Mouse (Mus musculus) olfactory bulb, adult 2 months (tissue): Measurements from ENCODE around the gene Cdk15. TPM values are rescaled to one million over a fixed set of nuclear protein-coding genes. Genes with fewer than 3 reads are reported as not detected.

Source experiments
- H3K27ac ChIP-seq: fragments of 200-500 bp; 2 replicates; pipeline ENCODE4 v1.5.1; 2012; ENCODE audit warnings: low read depth, low read length; ENCODE audit not compliant: insufficient read depth
- H3K4me1 ChIP-seq: fragments of 200-500 bp; 2 replicates; pipeline ENCODE4 v1.6.1; 2012; ENCODE audit warnings: low read length; ENCODE audit not compliant: control insufficient read depth, insufficient read depth
- H3K4me3 ChIP-seq: fragments of 200-500 bp; 2 replicates; pipeline ENCODE4 v1.5.1; 2012; ENCODE audit warnings: mild to moderate bottlenecking, low read depth, low read length, moderate library complexity; ENCODE audit not compliant: insufficient read depth
- CTCF ChIP-seq: fragments of 200-500 bp; IDR thresholded peaks from 2 replicates; pipeline ENCODE4 v1.5.1; 2012; ENCODE audit warnings: low read depth, mild to moderate bottlenecking, low read length, moderate library complexity; ENCODE audit not compliant: insufficient read depth
- POLR2A ChIP-seq: fragments of 200-500 bp; IDR thresholded peaks from 2 replicates; pipeline ENCODE4 v1.6.1; 2012; ENCODE audit warnings: mild to moderate bottlenecking, low read depth, low read length, moderate library complexity; ENCODE audit not compliant: insufficient read depth
- WGBS: fragments of 180-500 bp; shearing (Covaris S2); methylation state at CpG from one replicate; pipeline ENCODE4 v1.1.7; 2018; 5-methylcytosine and 5-hydroxymethylcytosine counted together
- polyA plus RNA-seq: library from polyadenylated mRNA; stranded (reverse); fragments of >200 nt; gene quantifications from 2 replicates; pipeline ENCODE4 v1.2.4, GENCODE M21; 2012; ENCODE audit warnings: low replicate concordance; ENCODE audit not compliant: missing spikeins, insufficient read depth, insufficient read length

Cdk15 gene
- polyA plus RNA-seq, 1 experiment, result not detected

- H3K27ac ChIP-seq, result no peak overlapping the region
- no peaks in the 10 kb centered on the region for H3K4me1 ChIP-seq
- no peak overlapping the region for H3K4me3 ChIP-seq
- 93% methylated on average over 7 of the region's 7 CpGs for WGBS
- TF ChIP-seq CTCF, result no peak
- TF ChIP-seq POLR2A, result no peak
Observed at GRCm38 (mm10) chr1:59228552-59228951, 28.2 kb upstream of the Cdk15 start.

DNA sequence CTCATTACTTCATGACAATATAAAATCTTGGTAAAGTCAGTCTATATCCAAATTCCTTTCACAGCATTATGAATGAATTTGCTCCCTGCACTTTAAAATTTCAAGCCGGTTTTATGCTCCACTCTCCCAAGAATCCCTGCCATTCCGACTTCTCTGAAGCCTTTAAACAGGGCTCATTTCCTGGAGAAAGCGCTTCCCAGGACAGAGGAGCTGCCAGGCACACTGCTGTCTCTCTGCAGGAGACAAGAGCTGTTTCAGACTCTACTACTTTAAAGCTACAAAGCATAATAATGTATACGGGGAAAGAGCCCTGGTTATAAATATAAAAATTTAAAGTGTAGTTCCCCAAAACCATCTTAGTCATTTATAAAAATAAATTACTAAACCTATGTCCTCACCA is 27.5 kb upstream of the Cdk15 start:
- TF ChIP-seq POLR2A, result no peak
- TF ChIP-seq CTCF, result no peak
- Histone ChIP-seq H3K4me3 (no peak overlapping the region), H3K27ac (no peak overlapping the region), H3K4me1 (no peaks in the 10 kb centered on the region)
- 42% methylated on average over 4 of the region's 4 CpGs for WGBS

- no peaks in the 10 kb centered on the region for H3K4me1 ChIP-seq
- peak within 1 kb of the TSS; percentile 34; the same call in 1 of the 2 replicates for H3K27ac ChIP-seq
- H3K4me3 ChIP-seq, result peak within 1 kb of the TSS; percentile 82
- WGBS, result under 1% methylated on average over 58 of the region's 58 CpGs
- TF ChIP-seq POLR2A (peak; percentile 88), CTCF (no peak)
Observed at GRCm38 (mm10) chr1:59236856-59237441, 19.8 kb upstream of the Cdk15 start, which contains the start of gene Als2. Gene Als2, minus strand, starts transcription at chr1:59237231.

DNA sequence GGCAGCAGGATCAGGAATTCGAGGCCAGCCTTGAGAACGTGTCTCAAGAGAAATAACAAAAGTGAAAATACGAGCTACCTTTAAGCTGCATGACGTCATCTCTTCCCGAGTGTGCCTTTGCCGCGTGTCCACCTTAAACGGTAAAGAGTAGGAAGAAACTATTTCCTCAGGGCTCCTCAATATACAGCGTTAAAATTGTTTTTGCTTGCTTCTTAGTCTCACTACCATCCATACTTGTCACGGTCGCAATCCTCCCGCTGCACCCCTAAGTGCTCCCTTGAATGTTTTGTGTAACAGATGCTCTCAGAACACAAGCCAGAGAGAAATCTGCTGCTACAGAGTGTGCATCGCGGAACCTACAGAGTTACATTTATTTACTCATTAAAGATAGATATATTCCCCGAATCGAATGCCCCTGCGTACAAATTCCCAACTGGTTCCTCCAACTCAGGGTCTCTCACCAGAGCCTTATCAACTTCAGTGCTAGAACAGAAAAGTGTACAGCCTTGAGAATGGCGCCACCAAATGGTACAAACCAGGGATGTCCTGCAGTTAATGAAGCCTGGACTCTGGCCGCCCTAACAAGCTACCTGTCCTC is 19.0 kb upstream of the Cdk15 start:
- WGBS, result 1% methylated on average over 19 of the region's 19 CpGs

DNA sequence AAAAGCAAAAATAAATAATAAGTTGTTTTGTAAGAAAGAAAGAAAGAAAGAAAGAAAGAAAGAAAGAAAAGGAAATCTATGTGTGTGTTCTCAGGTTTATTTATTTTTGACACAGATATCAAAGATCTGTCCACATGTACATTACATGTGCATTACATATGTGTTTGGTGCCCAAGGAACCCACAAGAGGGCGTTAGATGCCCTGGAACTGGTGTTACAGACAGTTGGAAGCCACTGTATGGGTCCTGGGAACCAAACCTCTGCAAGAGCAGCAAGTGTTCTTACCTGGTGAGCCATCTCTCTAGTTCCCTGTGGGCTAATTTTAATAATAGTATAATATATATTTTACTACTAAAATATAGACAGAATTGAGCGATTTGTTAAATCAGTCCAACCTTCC is 12.9 kb upstream of the Cdk15 start:
- no peak overlapping the region for H3K27ac ChIP-seq
- no peaks in the 10 kb centered on the region for H3K4me1 ChIP-seq
- H3K4me3 ChIP-seq, result no peak overlapping the region
- no peak for TF ChIP-seq POLR2A
- no peak for TF ChIP-seq CTCF
- WGBS, result 70% methylated on average over 2 of the region's 2 CpGs

More for the DNA sequence above, 19.0 kb upstream of the Cdk15 start:
- Histone ChIP-seq H3K4me1 (no peaks in the 10 kb centered on the region), H3K4me3 (peak overlapping the region; percentile 82), H3K27ac (no peak overlapping the region)
- TF ChIP-seq CTCF (no peak), POLR2A (no peak)

GRCm38 (mm10) chr1:59247602-59248001 is 9.1 kb upstream of the Cdk15 start:
- H3K4me1 ChIP-seq, result no peaks in the 10 kb centered on the region

GRCm38 (mm10) chr1:59252762-59253161 is 3.9 kb upstream of the Cdk15 start:
- WGBS, result 12% methylated on average over 5 of the region's 7 CpGs

More at GRCm38 (mm10) chr1:59247602-59248001, 9.1 kb upstream of the Cdk15 start:
- Histone ChIP-seq H3K4me3 (no peak overlapping the region), H3K27ac (no peak overlapping the region)
- TF ChIP-seq POLR2A, result no peak
- TF ChIP-seq CTCF, result no peak
- 7% methylated on average over 9 of the region's 9 CpGs for WGBS

GRCm38 (mm10) chr1:59253301-59253909 is 3.3 kb upstream of the Cdk15 start:
- TF ChIP-seq CTCF, result no peak
- peaks cover 7% of the 10 kb centered on the region for H3K4me1 ChIP-seq
- 4% methylated on average over 16 of the region's 18 CpGs for WGBS
- no peak overlapping the region for H3K27ac ChIP-seq
- no peak overlapping the region for H3K4me3 ChIP-seq

More at GRCm38 (mm10) chr1:59252762-59253161, 3.9 kb upstream of the Cdk15 start:
- H3K4me3 ChIP-seq, result no peak overlapping the region
- H3K27ac ChIP-seq, result no peak overlapping the region
- H3K4me1 ChIP-seq, result peaks cover 7% of the 10 kb centered on the region
- TF ChIP-seq CTCF (no peak), POLR2A (no peak)

DNA sequence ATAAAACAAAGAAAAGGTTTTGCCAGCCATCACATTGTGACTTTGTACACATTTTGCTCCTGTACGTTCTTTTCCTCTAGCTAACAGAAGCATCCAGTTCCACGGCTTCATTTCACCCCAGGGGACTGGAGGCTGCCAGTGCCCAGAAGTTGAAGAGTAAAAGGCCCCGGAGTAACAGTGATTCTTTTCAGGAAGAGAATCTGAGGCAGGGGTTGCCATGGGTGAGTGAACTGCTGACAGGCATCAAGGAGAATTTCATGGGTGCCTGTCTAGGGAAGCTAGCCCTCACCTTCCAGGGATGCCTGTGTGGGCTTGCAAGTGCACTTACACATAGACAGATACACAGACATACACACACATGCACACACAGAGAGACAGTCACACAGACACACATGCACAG is 1.0 kb downstream of the Cdk15 start:
- Histone ChIP-seq H3K27ac (no peak overlapping the region), H3K4me1 (peaks cover 7% of the 10 kb centered on the region), H3K4me3 (no peak overlapping the region)
- 52% methylated on average over 3 of the region's 3 CpGs for WGBS
- TF ChIP-seq CTCF, result no peak
- TF ChIP-seq POLR2A, result no peak

GRCm38 (mm10) chr1:59268931-59269330 is 12.2 kb downstream of the Cdk15 start:
- WGBS, result 46% methylated on average over 8 of the region's 8 CpGs
- Histone ChIP-seq H3K4me3 (no peak overlapping the region), H3K4me1 (no peaks in the 10 kb centered on the region; the same call in 1 of the 2 replicates), H3K27ac (no peak overlapping the region)
- TF ChIP-seq POLR2A (no peak), CTCF (no peak)
